ENCODE assay signal across 9 mouse cellular contexts in the genomic region with DNA sequence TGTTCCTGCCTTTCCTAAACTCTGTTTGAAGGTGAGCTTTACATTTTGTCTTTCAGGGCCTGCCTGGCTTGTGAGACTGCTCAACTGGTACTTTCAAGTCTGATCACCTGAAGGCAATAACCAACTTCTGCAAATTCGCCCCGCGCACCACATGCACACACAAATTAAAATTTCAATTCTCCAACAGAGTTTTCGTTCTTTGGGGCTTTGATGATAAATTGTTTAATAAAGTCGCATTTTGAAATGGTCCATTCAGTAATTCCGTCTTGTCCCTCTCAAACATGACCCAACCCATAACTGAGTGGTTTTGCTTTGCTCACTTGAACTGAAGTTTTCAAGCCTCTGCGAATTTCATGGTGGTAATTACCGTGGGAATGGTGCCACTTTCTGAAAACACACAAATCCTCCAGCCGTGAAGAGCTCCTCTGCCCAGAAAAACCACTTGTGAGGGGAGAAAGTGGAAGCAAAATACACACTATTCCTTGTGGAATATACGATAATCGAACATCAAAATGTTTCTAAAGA. TPM values are rescaled to one million over a fixed set of nuclear protein-coding genes. Genes with fewer than 3 reads are reported as not detected.
A peak's percentile ranks its signal among the peaks of the same experiment; 100 is the strongest.
DNase-seq lines count a peak whose midpoint lies in the region; ATAC-seq and TF ChIP-seq lines count a peak whose summit lies in the region.
"Had no signal": no experiment of that assay in that cellular context is flagged by ENCODE, and none has a peak within 500 bp of the region (broad histone marks: within the 10 kb centered on the region; RNA-seq: fewer than 3 reads in every experiment).

No protein-coding gene starts in this region.

- no peaks in the 10 kb centered on the region for H3K36me3 ChIP-seq in heart, embryonic 15.5 days
- H3K36me3 ChIP-seq in hindbrain, embryonic 13.5 days = no peaks in the 10 kb centered on the region
- peaks cover 13% of the 10 kb centered on the region for H3K36me3 ChIP-seq in midbrain, embryonic 10.5 days

- TF ChIP-seq CTCF in bone marrow macrophage, adult 2 months (IDR thresholded peaks at IDR 0.05; ENCODE audit: low read depth, low read length) = no peak

- no peak for ATAC-seq in heart, embryonic 15.5 days (replicated peaks; ENCODE audit: insufficient number of reproducible peaks, insufficient read depth, low FRiP score, low read depth)
- no peak for ATAC-seq in hindbrain, embryonic 13.5 days (ENCODE audit: low FRiP score)

- WGBS in heart, embryonic 15.5 days = 39% methylated on average over 11 of the region's 11 CpGs
- 31% methylated on average over 11 of the region's 11 CpGs for WGBS in hindbrain, embryonic 13.5 days
- 38% methylated on average over 11 of the region's 11 CpGs for WGBS in midbrain, embryonic 10.5 days

- no peaks in the 10 kb centered on the region for H3K9me3 ChIP-seq in heart, embryonic 15.5 days (replicated peaks)
- H3K9me3 ChIP-seq in hindbrain, embryonic 13.5 days = no peaks in the 10 kb centered on the region
- H3K9me3 ChIP-seq in midbrain, embryonic 10.5 days (replicated peaks) = no peaks in the 10 kb centered on the region

- H3K9ac ChIP-seq in heart, embryonic 15.5 days = peak overlapping the region; percentile 72
- peak overlapping the region; percentile 90 for H3K9ac ChIP-seq in hindbrain, embryonic 13.5 days

- H3K4me2 ChIP-seq in heart, embryonic 15.5 days = peak overlapping the region; percentile 81
- H3K4me2 ChIP-seq in hindbrain, embryonic 13.5 days = peak overlapping the region; percentile 69

- H3K27ac ChIP-seq in heart, embryonic 15.5 days = peak overlapping the region; percentile 83
- H3K27ac ChIP-seq in bone marrow macrophage, adult 2 months (ENCODE audit: insufficient read depth, low read depth, low read length) = no peak overlapping the region
- H3K27ac ChIP-seq in hindbrain, embryonic 13.5 days = peak overlapping the region; percentile 88
- peak overlapping the region; percentile 99 for H3K27ac ChIP-seq in midbrain, embryonic 10.5 days (replicated peaks)

- H3K4me1 ChIP-seq in heart, embryonic 15.5 days (replicated peaks) = peaks cover 7% of the 10 kb centered on the region
- H3K4me1 ChIP-seq in bone marrow macrophage, adult 2 months (ENCODE audit: control insufficient read depth, insufficient read depth, low read length) = peaks cover 10% of the 10 kb centered on the region
- H3K4me1 ChIP-seq in hindbrain, embryonic 13.5 days (replicated peaks) = peaks cover 28% of the 10 kb centered on the region
- H3K4me1 ChIP-seq in midbrain, embryonic 10.5 days = peaks cover 29% of the 10 kb centered on the region

- no peak for TF ChIP-seq POLR2A in bone marrow macrophage, adult 2 months (IDR thresholded peaks at IDR 0.05; ENCODE audit: borderline replicate concordance, low read depth, low read length)

- H3K4me3 ChIP-seq in heart, embryonic 15.5 days = peak overlapping the region; percentile 75
- H3K4me3 ChIP-seq in bone marrow macrophage, adult 2 months (ENCODE audit: insufficient read depth, low read length) = peak overlapping the region; percentile 70
- peak overlapping the region; percentile 88 for H3K4me3 ChIP-seq in hindbrain, embryonic 13.5 days
- peak overlapping the region; percentile 79 for H3K4me3 ChIP-seq in midbrain, embryonic 10.5 days

- no peaks in the 10 kb centered on the region for H3K27me3 ChIP-seq in heart, embryonic 15.5 days
- H3K27me3 ChIP-seq in hindbrain, embryonic 13.5 days = no peaks in the 10 kb centered on the region
- H3K27me3 ChIP-seq in midbrain, embryonic 10.5 days (ENCODE audit: low read depth, poor library complexity, severe bottlenecking) = no peaks in the 10 kb centered on the region
- H3K27me3 ChIP-seq: Patski had no signal

- DNase-seq in heart, adult 9 months (ENCODE audit: low spot score in 2 of 2) = no peak
- no peak for DNase-seq in midbrain, embryonic 10.5 days (ENCODE audit: low spot score)
- DNase-seq in urinary bladder, postnatal 36 days (ENCODE audit: low spot score in 2 of 2) = no peak
- no peak for DNase-seq in cerebellum, adult 8-10 months
- DNase-seq in adrenal gland, adult 18-20 months (ENCODE audit: low spot score in 2 of 2) = no peak

RNA-seq across cellular contexts. Expression of a gene that starts 0.7 kb away (rescaled TPM):
- polyA plus RNA-seq in heart, embryonic 15.5 days (2015; fragmentation: Nextera tagmentation; extraction: Ambion mirVana) = 44.6 and 54.0 TPM in 2 replicates
- polyA plus RNA-seq in bone marrow macrophage, adult 2 months (2012; ENCODE audit: insufficient read depth, insufficient read length, missing spikeins) = 10.2 and 10.9 TPM in 2 replicates
- polyA plus RNA-seq in hindbrain, embryonic 13.5 days (2015; fragmentation: Nextera tagmentation; extraction: Ambion mirVana) = 103 and 104 TPM in 2 replicates
- polyA plus RNA-seq in midbrain, embryonic 10.5 days (2016; fragmentation: Nextera tagmentation; extraction: Ambion mirVana) = 322 and 341 TPM in 2 replicates
- 10 to 100 TPM in 1 of 2 experiments, 1 to 10 TPM in 1; 9.9 to 26.5 TPM for total RNA-seq in adrenal gland, adult 18-20 months (2021)

RNA-seq across cellular contexts. Expression of a gene that starts 50.9 kb away (rescaled TPM):
- 10.7 and 12.7 TPM in 2 replicates for polyA plus RNA-seq in heart, embryonic 15.5 days (2015; fragmentation: Nextera tagmentation; extraction: Ambion mirVana)
- 8.3 and 9.5 TPM in 2 replicates for polyA plus RNA-seq in bone marrow macrophage, adult 2 months (2012; ENCODE audit: insufficient read depth, insufficient read length, missing spikeins)
- polyA plus RNA-seq in hindbrain, embryonic 13.5 days (2015; fragmentation: Nextera tagmentation; extraction: Ambion mirVana) = 13.0 and 13.2 TPM in 2 replicates
- 22.4 and 24.0 TPM in 2 replicates for polyA plus RNA-seq in midbrain, embryonic 10.5 days (2016; fragmentation: Nextera tagmentation; extraction: Ambion mirVana)
- total RNA-seq in adrenal gland, adult 18-20 months (2021) = 10 to 100 TPM; 10.1 to 10.3 TPM
